Mouse (Mus musculus) small intestine, adult 2 months (tissue): Measurements from ENCODE around the gene Clec4n.
"Not testable (repeated sequence)": the region's sequence is repeated elsewhere in the genome, so short reads cannot be mapped to it uniquely, and the experiment has no call there.

Source experiments
- CTCF ChIP-seq: fragments of 200-500 bp; IDR thresholded peaks from 2 replicates; pipeline ENCODE4 v1.5.1; 2012; ENCODE audit warnings: low read depth, mild to moderate bottlenecking, control low read depth, inconsistent platforms, low read length, moderate library complexity, mixed read lengths; ENCODE audit not compliant: insufficient replicate concordance, insufficient read length; ENCODE audit errors: extremely low read depth
- POLR2A ChIP-seq: fragments of 200-500 bp; IDR thresholded peaks from 2 replicates; pipeline ENCODE4 v1.6.1; 2012; ENCODE audit warnings: low read depth, mild to moderate bottlenecking, control low read depth, inconsistent platforms, low read length, moderate library complexity

GRCm38 (mm10) chr6:123293509-123293908 lies 63.9 kb downstream of the Clec4n start:
- TF ChIP-seq POLR2A, CTCF: not testable (repeated sequence)
